10 mouse cellular contexts compared by ENCODE assay signal in genomic region chr17:31079078-31079840, GRCm38 (mm10). TPM values are rescaled to one million over a fixed set of nuclear protein-coding genes. Genes with fewer than 3 reads are reported as not detected.
DNase-seq lines count a peak whose midpoint lies in the region; ATAC-seq lines count a peak whose summit lies in the region.
"Had no signal": no experiment of that assay in that cellular context is flagged by ENCODE, and none has a peak within 500 bp of the region (broad histone marks: within the 10 kb centered on the region; RNA-seq: fewer than 3 reads in every experiment).

No protein-coding gene starts in this region.

- H3K9me3 ChIP-seq in heart, embryonic 16.5 days (replicated peaks; ENCODE audit: control insufficient read depth, low read length), result no peaks in the 10 kb centered on the region
- H3K9me3 ChIP-seq in forebrain, embryonic 13.5 days (replicated peaks), result no peaks in the 10 kb centered on the region

- no peak overlapping the region for H3K9ac ChIP-seq in heart, embryonic 16.5 days (ENCODE audit: low read length)
- H3K9ac ChIP-seq in forebrain, embryonic 13.5 days, result no peak overlapping the region

- peak overlapping the region; percentile 78 for H3K27ac ChIP-seq in heart, embryonic 16.5 days (ENCODE audit: low read length)
- H3K27ac ChIP-seq in forebrain, embryonic 13.5 days, result no peak overlapping the region

- H3K4me2 ChIP-seq in heart, embryonic 16.5 days (ENCODE audit: low read depth, low read length), result no peak overlapping the region
- H3K4me2 ChIP-seq in forebrain, embryonic 13.5 days, result no peak overlapping the region

- H3K36me3 ChIP-seq in heart, embryonic 16.5 days (ENCODE audit: control insufficient read depth, insufficient read depth), result 0 out of 2 replicates have a peak, but pooled peaks cover 3% of the 10 kb centered on the region
- H3K36me3 ChIP-seq in forebrain, embryonic 13.5 days (ENCODE audit: poor library complexity, severe bottlenecking), result no peaks in the 10 kb centered on the region

- no peak overlapping the region for H3K4me3 ChIP-seq in heart, embryonic 16.5 days (ENCODE audit: low read length)
- no peak overlapping the region for H3K4me3 ChIP-seq in forebrain, embryonic 13.5 days

- ATAC-seq in heart, embryonic 16.5 days (replicated peaks; ENCODE audit: extremely low read depth, insufficient read depth, low FRiP score), result peak; percentile 52; the same call in 1 of the 2 replicates
- no peak for ATAC-seq in granulocyte monocyte progenitor cell, adult 5-6 weeks (replicated peaks; ENCODE audit: poor library complexity, severe bottlenecking)
- ATAC-seq in forebrain, embryonic 13.5 days, result no peak
- ATAC-seq: forebrain, embryonic 14.5 days had no signal

- 46% methylated on average over 12 of the region's 12 CpGs for WGBS in heart, embryonic 16.5 days
- WGBS in forebrain, embryonic 13.5 days, result 64% methylated on average over 12 of the region's 12 CpGs

- peaks cover 18% of the 10 kb centered on the region for H3K4me1 ChIP-seq in heart, embryonic 16.5 days (ENCODE audit: control insufficient read depth, insufficient read depth, low read length)
- H3K4me1 ChIP-seq in forebrain, embryonic 13.5 days, result peaks cover 36% of the 10 kb centered on the region

- no peaks in the 10 kb centered on the region for H3K27me3 ChIP-seq in heart, embryonic 16.5 days (ENCODE audit: control insufficient read depth, insufficient read depth, low read length)
- H3K27me3 ChIP-seq in forebrain, embryonic 13.5 days, result no peaks in the 10 kb centered on the region

- peak; percentile 30 for DNase-seq in adrenal gland, postnatal 10 days
- DNase-seq in adrenal gland, adult 18-20 months (ENCODE audit: low spot score in 2 of 2), result no peak
- DNase-seq in kidney, postnatal 36 days, result peak; percentile 63 to 73
- DNase-seq in lung, postnatal 4 days, result peak; percentile 59 to 79
- DNase-seq in embryo, embryonic 10.5 days (ENCODE audit: low spot score), result no peak

RNA-seq across cellular contexts. Expression of gene Abcg1, which starts 21.8 kb away (rescaled TPM):
- total RNA-seq in adrenal gland, postnatal 10 days (2021), result 10 to 100 TPM; 12.9 to 14.2 TPM
- total RNA-seq in adrenal gland, adult 18-20 months (2021), result 10 to 100 TPM in 1 of 2 experiments, 1 to 10 TPM in 1; 10.0 to 16.6 TPM
- 12.7 and 15.6 TPM in 2 replicates for polyA plus RNA-seq in heart, embryonic 16.5 days (2015; fragmentation: Nextera tagmentation; extraction: Ambion mirVana)
- 8.7 and 15.9 TPM in 2 replicates for total RNA-seq in granulocyte monocyte progenitor cell, adult 5-6 weeks (2014; fragmentation: Nextera tagmentation)
- total RNA-seq in granulocyte monocyte progenitor cell, adult 5-6 weeks (2017), result 7.6 and 9.0 TPM in 2 replicates
- 18.2 and 18.7 TPM in 2 replicates for polyA plus RNA-seq in forebrain, embryonic 13.5 days (2015; fragmentation: Nextera tagmentation; extraction: Ambion mirVana)

RNA-seq across cellular contexts. Expression of gene Tff3, which starts 50.2 kb away (rescaled TPM):
- not detected for total RNA-seq in adrenal gland, postnatal 10 days (2021)
- total RNA-seq in adrenal gland, adult 18-20 months (2021), result not detected
- polyA plus RNA-seq in heart, embryonic 16.5 days (2015; fragmentation: Nextera tagmentation; extraction: Ambion mirVana), result 3.4 TPM in 1 of 2 replicates, not detected in the other
- not detected in 2 replicates for total RNA-seq in granulocyte monocyte progenitor cell, adult 5-6 weeks (2014; fragmentation: Nextera tagmentation)
- total RNA-seq in granulocyte monocyte progenitor cell, adult 5-6 weeks (2017), result not detected in 2 replicates
- polyA plus RNA-seq in forebrain, embryonic 13.5 days (2015; fragmentation: Nextera tagmentation; extraction: Ambion mirVana), result 0.52 and 0.54 TPM in 2 replicates
- total RNA-seq: left cerebral cortex, postnatal 10 days had no signal

Comparison
In these comparisons a context has a peak if more than half of its experiments do, and no peak if none do; other contexts are left out.
1. DNase-seq: peak in adrenal gland, postnatal 10 days (single experiment), kidney, postnatal 36 days (2 of 2) and lung, postnatal 4 days (2 of 2); none in adrenal gland, adult 18-20 months (0 of 2) and embryo, embryonic 10.5 days (single experiment).